Mouse (Mus musculus) MN1 (cell line): ENCODE measurements around the gene Speer4d.
"Not testable (repeated sequence)": the region's sequence is repeated elsewhere in the genome, so short reads cannot be mapped to it uniquely, and the experiment has no call there.

Source experiments
- DNase-seq: peaks from one replicate; pipeline ENCODE4 v3.0.0-alpha.2; 2016; ENCODE audit warnings: low spot score

Speer4d gene

GRCm38 (mm10) chr5:15670789-15671188 is 51.9 kb downstream of the Speer4d start:
- DNase-seq, result not testable (repeated sequence)
